Mouse (Mus musculus): Measurements from ENCODE around the gene Cdk19. TPM values are rescaled to one million over a fixed set of nuclear protein-coding genes. Genes with fewer than 3 reads are reported as not detected.

Cdk19 gene
- total and polyA plus RNA-seq, 3 experiments: 2.8 to 8.2 TPM; not detected in 1

- Histone ChIP-seq H3K9me3 (replicated peaks; ENCODE audit: insufficient read depth, low read length) (no peaks in the 10 kb centered on the region), H3K27ac (ENCODE audit: control insufficient read depth, low read depth, low read length) (no peak overlapping the region), H3K79me2 (ENCODE audit: control insufficient read depth, insufficient read depth, low read length, poor library complexity) (no peaks in the 10 kb centered on the region), H3K36me3 (ENCODE audit: control insufficient read depth in 1 of 2, insufficient read depth in 2 of 2, low read length in 2 of 2) (peaks cover 0 to 10% of the 10 kb centered on the region in 2 experiments; a peak in 2 of 4 replicates), H3K9ac (ENCODE audit: control insufficient read depth, low read depth, low read length, poor library complexity, severe bottlenecking) (no peak overlapping the region), H3K4me1 (ENCODE audit: control insufficient read depth in 1 of 2, insufficient read depth in 2 of 2, low read length in 2 of 2) (peaks cover 2 to 14% of the 10 kb centered on the region in 2 experiments; a peak in 3 of 4 replicates), H3K4me3 (ENCODE audit: control insufficient read depth in 1 of 2, insufficient read depth in 1 of 2, low read depth in 2 of 2, low read length in 2 of 2) (no peak overlapping the region), H3K27me3 (ENCODE audit: control insufficient read depth in 1 of 2, insufficient read depth in 2 of 2, low read length in 2 of 2) (no peaks in the 10 kb centered on the region)
- no peak for TF ChIP-seq RAD21 (IDR thresholded peaks at IDR 0.05; ENCODE audit: low read depth, low read length)
- TF ChIP-seq MEF2A (IDR thresholded peaks at IDR 0.05; ENCODE audit: extremely low read depth, insufficient replicate concordance, low read depth, low read length, poor library complexity, severe bottlenecking): no peak
- TF ChIP-seq MAX (IDR thresholded peaks at IDR 0.05; ENCODE audit: low read length): no peak
- no peak for TF ChIP-seq TAL1 (IDR thresholded peaks at IDR 0.05; ENCODE audit: low read length)
- TF ChIP-seq KAT2A (conservative IDR thresholded peaks at IDR 0.05; ENCODE audit: low read depth, low read length): no peak
- no peak for TF ChIP-seq MYC (IDR thresholded peaks at IDR 0.05; ENCODE audit: low read depth, low read length)
- no peak for DNase-seq (ENCODE audit: low read depth, low spot score)
Measured at GRCm38 (mm10) chr10:40478626-40479025, 139.3 kb downstream of the Cdk19 start.

- Histone ChIP-seq H3K79me2 (ENCODE audit: control insufficient read depth, insufficient read depth, low read length, poor library complexity) (no peaks in the 10 kb centered on the region), H3K9ac (ENCODE audit: control insufficient read depth, low read depth, low read length, poor library complexity, severe bottlenecking) (no peak overlapping the region), H3K4me1 (ENCODE audit: control insufficient read depth in 1 of 2, insufficient read depth in 2 of 2, low read length in 2 of 2) (peaks cover 2 to 14% of the 10 kb centered on the region in 2 experiments; a peak in 3 of 4 replicates), H3K27ac (ENCODE audit: control insufficient read depth, low read depth, low read length) (no peak overlapping the region), H3K4me3 (ENCODE audit: control insufficient read depth in 1 of 2, insufficient read depth in 1 of 2, low read depth in 2 of 2, low read length in 2 of 2) (no peak overlapping the region), H3K9me3 (replicated peaks; ENCODE audit: insufficient read depth, low read length) (no peaks in the 10 kb centered on the region), H3K36me3 (ENCODE audit: control insufficient read depth in 1 of 2, insufficient read depth in 2 of 2, low read length in 2 of 2) (peaks cover 0 to 10% of the 10 kb centered on the region in 2 experiments; a peak in 2 of 4 replicates), H3K27me3 (ENCODE audit: control insufficient read depth in 1 of 2, insufficient read depth in 2 of 2, low read length in 2 of 2) (no peaks in the 10 kb centered on the region)
- no peak for DNase-seq (ENCODE audit: low read depth, low spot score)
- TF ChIP-seq GABPA (IDR thresholded peaks at IDR 0.05; ENCODE audit: low read depth, low read length): no peak
- TF ChIP-seq MYC (IDR thresholded peaks at IDR 0.05; ENCODE audit: low read depth, low read length): no peak
- no peak for TF ChIP-seq CHD1 (IDR thresholded peaks at IDR 0.05; ENCODE audit: low read depth, low read length)
- no peak for TF ChIP-seq MAZ (IDR thresholded peaks at IDR 0.05; ENCODE audit: low read depth, low read length)
- no peak for TF ChIP-seq ZNF384 (IDR thresholded peaks at IDR 0.05; ENCODE audit: low read depth, low read length)
- no peak for TF ChIP-seq MEF2A (IDR thresholded peaks at IDR 0.05; ENCODE audit: extremely low read depth, insufficient replicate concordance, low read depth, low read length, poor library complexity, severe bottlenecking)
- TF ChIP-seq ELF1 (IDR thresholded peaks at IDR 0.05; ENCODE audit: low read depth, low read length): no peak
- TF ChIP-seq BHLHE40 (IDR thresholded peaks at IDR 0.05; ENCODE audit: borderline replicate concordance, low read depth, low read length): no peak
- TF ChIP-seq ZKSCAN1 (IDR thresholded peaks at IDR 0.05; ENCODE audit: low read depth, low read length): no peak
- TF ChIP-seq ETS1 (IDR thresholded peaks at IDR 0.05; ENCODE audit: low read depth, low read length): no peak
- TF ChIP-seq JUND (IDR thresholded peaks at IDR 0.05; ENCODE audit: low read depth, low read length): no peak
- TF ChIP-seq MXI1 (IDR thresholded peaks at IDR 0.05; ENCODE audit: low read depth, low read length): no peak
- TF ChIP-seq USF2 (IDR thresholded peaks at IDR 0.05; ENCODE audit: borderline replicate concordance in 1 of 2, insufficient read depth in 1 of 2, low read depth in 1 of 2, low read length in 2 of 2): no peak
- no peak for TF ChIP-seq MAFK (IDR thresholded peaks at IDR 0.05; ENCODE audit: borderline replicate concordance, low read depth, low read length)
- TF ChIP-seq MAX (IDR thresholded peaks at IDR 0.05; ENCODE audit: low read length): no peak
- TF ChIP-seq NRF1 (IDR thresholded peaks at IDR 0.05; ENCODE audit: insufficient read depth, low read depth, low read length, poor library complexity, severe bottlenecking): no peak
- no peak for TF ChIP-seq SMC3 (IDR thresholded peaks at IDR 0.05; ENCODE audit: low read depth, low read length)
- TF ChIP-seq UBTF (IDR thresholded peaks at IDR 0.05; ENCODE audit: borderline replicate concordance, insufficient read depth, low read depth, low read length): no peak
- no peak for TF ChIP-seq POLR2AphosphoS2 (IDR thresholded peaks at IDR 0.05; ENCODE audit: low read length)
- TF ChIP-seq ZC3H11A (IDR thresholded peaks at IDR 0.05; ENCODE audit: low read depth, low read length): no peak
Measured at GRCm38 (mm10) chr10:40479216-40479615, 139.9 kb downstream of the Cdk19 start.
